17 mouse cellular contexts compared by ENCODE assay signal in genomic region chr8:7827811-7828210, GRCm38 (mm10).
"Had no signal": no experiment of that assay in that cellular context is flagged by ENCODE, and none has a peak within 500 bp of the region (broad histone marks: within the 10 kb centered on the region; RNA-seq: fewer than 3 reads in every experiment).

No protein-coding gene starts in this region.

- H3K9ac ChIP-seq: limb, embryonic 12.5 days; limb, embryonic 15.5 days; liver, embryonic 14.5 days; liver, postnatal 0 days; lung, embryonic 14.5 days; midbrain, embryonic 12.5 days; midbrain, embryonic 15.5 days; neural tube, embryonic 13.5 days; stomach, embryonic 15.5 days had no signal

- H3K27ac ChIP-seq: limb, embryonic 12.5 days; limb, embryonic 15.5 days; liver, embryonic 14.5 days; midbrain, embryonic 12.5 days; midbrain, embryonic 15.5 days; neural tube, embryonic 13.5 days; stomach, embryonic 15.5 days had no signal

- H3K36me3 ChIP-seq: limb, embryonic 12.5 days; limb, embryonic 15.5 days; midbrain, embryonic 12.5 days; midbrain, embryonic 15.5 days; neural tube, embryonic 13.5 days; stomach, embryonic 15.5 days had no signal

- H3K4me3 ChIP-seq: limb, embryonic 12.5 days; limb, embryonic 15.5 days; midbrain, embryonic 12.5 days; midbrain, embryonic 15.5 days; neural tube, embryonic 13.5 days; stomach, embryonic 15.5 days had no signal

- H3K9me3 ChIP-seq: limb, embryonic 12.5 days; limb, embryonic 15.5 days; midbrain, embryonic 12.5 days; midbrain, embryonic 15.5 days; neural tube, embryonic 13.5 days; stomach, embryonic 15.5 days had no signal

- ATAC-seq: liver, postnatal 0 days; lung, postnatal 0 days; midbrain, embryonic 15.5 days had no signal

- H3K27me3 ChIP-seq: limb, embryonic 12.5 days; limb, embryonic 15.5 days; midbrain, embryonic 12.5 days; midbrain, embryonic 15.5 days; neural tube, embryonic 13.5 days; stomach, embryonic 15.5 days had no signal

- DNase-seq: kidney, adult 9 months; kidney, postnatal 14 days; kidney, postnatal 4 days; left cerebral cortex, postnatal 4 days; liver, postnatal 0 days; lung, embryonic 14.5 days; retina, postnatal 1 day; thymus, postnatal 25 days had no signal

- H3K4me2 ChIP-seq: limb, embryonic 12.5 days; limb, embryonic 15.5 days; liver, embryonic 11.5 days; lung, embryonic 14.5 days; midbrain, embryonic 12.5 days; midbrain, embryonic 15.5 days; neural tube, embryonic 13.5 days; stomach, embryonic 15.5 days had no signal

- H3K4me1 ChIP-seq: limb, embryonic 12.5 days; limb, embryonic 15.5 days; midbrain, embryonic 12.5 days; midbrain, embryonic 15.5 days; neural tube, embryonic 13.5 days; stomach, embryonic 15.5 days had no signal
